Mouse (Mus musculus): ENCODE data around the gene Hist1h4f.
"Not testable (repeated sequence)": the region's sequence is repeated elsewhere in the genome, so short reads cannot be mapped to it uniquely, and the experiment has no call there.

- peak; percentile 27; the same call in 1 of the 2 replicates for TF ChIP-seq CTCF (IDR thresholded peaks at IDR 0.05)
- not testable (repeated sequence) for TF ChIP-seq EP300 (IDR thresholded peaks at IDR 0.05; ENCODE audit: insufficient read depth, low read depth, low read length)
These were observed 19.0 kb upstream of the Hist1h4f start for GRCm38 (mm10) chr13:23570261-23571021.

Data from heart, adult 2 months (tissue).